Mouse (Mus musculus) intestine, postnatal 0 days (tissue): ENCODE data around the gene Zfp706. TPM values are rescaled to one million over a fixed set of nuclear protein-coding genes. Genes with fewer than 3 reads are reported as not detected.

ENCODE experiments used
- ATAC-seq: fragments of 200-750 bp; cut with Nextera tagmentation; 2 replicates; pipeline ENCODE4 v1.8.0; 2017; ENCODE audit warnings: mild to moderate bottlenecking, moderate TSS enrichment, moderate library complexity
- H3K27ac ChIP-seq: fragments of 300-500 bp; sonication (generic); 2 replicates; pipeline ENCODE4 v1.5.1; 2014; ENCODE audit warnings: mild to moderate bottlenecking, low read depth, low read length, moderate library complexity
- H3K27me3 ChIP-seq: fragments of 300-500 bp; sonication (generic); replicated peaks from 2 replicates; pipeline ENCODE4 v1.6.1; 2014; ENCODE audit warnings: low read length, mixed read lengths; ENCODE audit not compliant: control insufficient read depth, insufficient read depth
- H3K36me3 ChIP-seq: fragments of 300-500 bp; sonication (generic); 2 replicates; pipeline ENCODE4 v1.6.1; 2014; ENCODE audit warnings: mild to moderate bottlenecking, moderate library complexity; ENCODE audit not compliant: control insufficient read depth, insufficient read depth
- H3K4me1 ChIP-seq: fragments of 300-500 bp; sonication (generic); replicated peaks from 2 replicates; pipeline ENCODE4 v1.6.1; 2014; ENCODE audit warnings: antibody characterized with exemption, low read length, mixed read lengths; ENCODE audit not compliant: control insufficient read depth, insufficient read depth
- H3K4me2 ChIP-seq: fragments of 300-500 bp; sonication (generic); replicated peaks from 2 replicates; pipeline ENCODE4 v1.6.1; 2014; ENCODE audit warnings: low read depth, mild to moderate bottlenecking, moderate library complexity
- H3K4me3 ChIP-seq: fragments of 300-500 bp; sonication (generic); 2 replicates; pipeline ENCODE4 v1.5.1; 2014; ENCODE audit warnings: low read depth, low read length
- H3K9ac ChIP-seq: fragments of 300-500 bp; sonication (generic); 2 replicates; pipeline ENCODE4 v1.6.1; 2014; ENCODE audit warnings: mild to moderate bottlenecking, low read depth, low read length
- H3K9me3 ChIP-seq: fragments of 300-500 bp; sonication (generic); 2 replicates; pipeline ENCODE4 v1.6.1; 2016; ENCODE audit warnings: mixed run types; ENCODE audit not compliant: control insufficient read depth
- CTCF ChIP-seq: sonication (generic); IDR thresholded peaks from 2 replicates; pipeline ENCODE4 v1.5.1; 2016; ENCODE audit warnings: low read depth, mild to moderate bottlenecking, control low read depth, antibody characterized with exemption, moderate library complexity
- WGBS: fragments of 180-500 bp; shearing (Covaris S2); extraction: QIAGEN DNeasy Blood & Tissue Kit; methylation state at CpG from one replicate; pipeline ENCODE4 v1.1.7; 2014; 5-methylcytosine and 5-hydroxymethylcytosine counted together
- polyA plus RNA-seq: library from polyadenylated mRNA; unstranded; fragments of >200 nt; fragmentation: Nextera tagmentation; extraction: Ambion mirVana; gene quantifications from 2 replicates; pipeline ENCODE4 v1.2.1, GENCODE M21; 2015

Zfp706 gene
- polyA plus RNA-seq, 1 experiment from 2014 or later, result 609 TPM

- no peak for ATAC-seq
- no peak overlapping the region for H3K4me3 ChIP-seq
- no peak overlapping the region for H3K27ac ChIP-seq
- H3K4me1 ChIP-seq, result 0 out of 2 replicates have a peak, but pooled peaks cover 2% of the 10 kb centered on the region
- no peaks in the 10 kb centered on the region for H3K36me3 ChIP-seq
- H3K27me3 ChIP-seq, result no peaks in the 10 kb centered on the region
- 63% methylated on average over 6 of the region's 6 CpGs for WGBS
- H3K4me2 ChIP-seq, result no peak overlapping the region
- TF ChIP-seq CTCF, result no peak
- no peak overlapping the region for H3K9ac ChIP-seq
- H3K9me3 ChIP-seq, result no peaks in the 10 kb centered on the region
These were observed 20.2 kb downstream of the Zfp706 start for GRCm38 (mm10) chr15:36987211-36987877.

GRCm38 (mm10) chr15:36985567-36985925 lies 22.0 kb downstream of the Zfp706 start:
- Histone ChIP-seq H3K9me3 (no peaks in the 10 kb centered on the region), H3K4me1 (0 out of 2 replicates have a peak, but pooled peaks cover 2% of the 10 kb centered on the region), H3K36me3 (no peaks in the 10 kb centered on the region), H3K4me3 (no peak overlapping the region), H3K27me3 (no peaks in the 10 kb centered on the region), H3K27ac (no peak overlapping the region), H3K9ac (no peak overlapping the region), H3K4me2 (no peak overlapping the region)
- 73% methylated on average over 6 of the region's 6 CpGs for WGBS
- no peak for TF ChIP-seq CTCF
- ATAC-seq, result no peak

GRCm38 (mm10) chr15:36984921-36985566 lies 22.5 kb downstream of the Zfp706 start:
- WGBS, result 66% methylated on average over 1 of the region's 1 CpGs
- no peak overlapping the region for H3K27ac ChIP-seq
- no peak overlapping the region for H3K4me2 ChIP-seq
- no peaks in the 10 kb centered on the region for H3K27me3 ChIP-seq
- no peaks in the 10 kb centered on the region for H3K36me3 ChIP-seq
- TF ChIP-seq CTCF, result no peak
- ATAC-seq, result no peak
- H3K9ac ChIP-seq, result no peak overlapping the region
- 0 out of 2 replicates have a peak, but pooled peaks cover 6% of the 10 kb centered on the region for H3K4me1 ChIP-seq
- H3K4me3 ChIP-seq, result no peak overlapping the region
- H3K9me3 ChIP-seq, result no peaks in the 10 kb centered on the region

- TF ChIP-seq CTCF, result no peak
- H3K9me3 ChIP-seq, result no peaks in the 10 kb centered on the region
- ATAC-seq, result peak; percentile 74
- H3K4me3 ChIP-seq, result no peak overlapping the region
- WGBS, result 29% methylated on average over 3 of the region's 3 CpGs
- H3K9ac ChIP-seq, result no peak overlapping the region
- H3K4me2 ChIP-seq, result no peak overlapping the region
- no peaks in the 10 kb centered on the region for H3K27me3 ChIP-seq
- H3K4me1 ChIP-seq, result 0 out of 2 replicates have a peak, but pooled peaks cover 7% of the 10 kb centered on the region
- no peaks in the 10 kb centered on the region for H3K36me3 ChIP-seq
- peak overlapping the region; percentile 70 for H3K27ac ChIP-seq
These were observed 24.1 kb downstream of the Zfp706 start for GRCm38 (mm10) chr15:36983455-36983854.

GRCm38 (mm10) chr15:36980238-36980637 lies 27.3 kb downstream of the Zfp706 start:
- TF ChIP-seq CTCF, result no peak
- H3K9ac ChIP-seq, result no peak overlapping the region
- WGBS, result 52% methylated on average over 8 of the region's 8 CpGs
- no peaks in the 10 kb centered on the region for H3K9me3 ChIP-seq
- peak overlapping the region; percentile 23; the same call in 1 of the 2 replicates for H3K4me3 ChIP-seq
- H3K27ac ChIP-seq, result no peak overlapping the region
- H3K27me3 ChIP-seq, result no peaks in the 10 kb centered on the region
- no peaks in the 10 kb centered on the region for H3K36me3 ChIP-seq
- ATAC-seq, result no peak
- 0 out of 2 replicates have a peak, but pooled peaks cover 7% of the 10 kb centered on the region for H3K4me1 ChIP-seq
- H3K4me2 ChIP-seq, result peak overlapping the region; percentile 65

- Histone ChIP-seq H3K27me3 (no peaks in the 10 kb centered on the region), H3K36me3 (no peaks in the 10 kb centered on the region), H3K4me3 (peak overlapping the region; percentile 23; the same call in 1 of the 2 replicates), H3K4me1 (0 out of 2 replicates have a peak, but pooled peaks cover 8% of the 10 kb centered on the region), H3K27ac (no peak overlapping the region), H3K4me2 (peak overlapping the region; percentile 65), H3K9ac (no peak overlapping the region), H3K9me3 (no peaks in the 10 kb centered on the region)
- peak; percentile 73 for TF ChIP-seq CTCF
- ATAC-seq, result no peak
- WGBS, result 9% methylated on average over 20 of the region's 20 CpGs
These were observed 27.9 kb downstream of the Zfp706 start for GRCm38 (mm10) chr15:36979488-36980201.
